Mouse (Mus musculus) olfactory bulb, adult 2 months (tissue): ENCODE data around the gene Btn2a2. TPM values are rescaled to one million over a fixed set of nuclear protein-coding genes. Genes with fewer than 3 reads are reported as not detected.

Experiments
- H3K27ac ChIP-seq: fragments of 200-500 bp; 2 replicates; pipeline ENCODE4 v1.5.1; 2012; ENCODE audit warnings: low read depth, low read length; ENCODE audit not compliant: insufficient read depth
- H3K4me1 ChIP-seq: fragments of 200-500 bp; 2 replicates; pipeline ENCODE4 v1.6.1; 2012; ENCODE audit warnings: low read length; ENCODE audit not compliant: control insufficient read depth, insufficient read depth
- H3K4me3 ChIP-seq: fragments of 200-500 bp; 2 replicates; pipeline ENCODE4 v1.5.1; 2012; ENCODE audit warnings: mild to moderate bottlenecking, low read depth, low read length, moderate library complexity; ENCODE audit not compliant: insufficient read depth
- CTCF ChIP-seq: fragments of 200-500 bp; IDR thresholded peaks from 2 replicates; pipeline ENCODE4 v1.5.1; 2012; ENCODE audit warnings: low read depth, mild to moderate bottlenecking, low read length, moderate library complexity; ENCODE audit not compliant: insufficient read depth
- POLR2A ChIP-seq: fragments of 200-500 bp; IDR thresholded peaks from 2 replicates; pipeline ENCODE4 v1.6.1; 2012; ENCODE audit warnings: mild to moderate bottlenecking, low read depth, low read length, moderate library complexity; ENCODE audit not compliant: insufficient read depth
- WGBS: fragments of 180-500 bp; shearing (Covaris S2); methylation state at CpG from one replicate; pipeline ENCODE4 v1.1.7; 2018; 5-methylcytosine and 5-hydroxymethylcytosine counted together
- polyA plus RNA-seq: library from polyadenylated mRNA; stranded (reverse); fragments of >200 nt; gene quantifications from 2 replicates; pipeline ENCODE4 v1.2.4, GENCODE M21; 2012; ENCODE audit warnings: low replicate concordance; ENCODE audit not compliant: missing spikeins, insufficient read depth, insufficient read length

The Btn2a2 gene
- polyA plus RNA-seq, 1 experiment: not detected

DNA sequence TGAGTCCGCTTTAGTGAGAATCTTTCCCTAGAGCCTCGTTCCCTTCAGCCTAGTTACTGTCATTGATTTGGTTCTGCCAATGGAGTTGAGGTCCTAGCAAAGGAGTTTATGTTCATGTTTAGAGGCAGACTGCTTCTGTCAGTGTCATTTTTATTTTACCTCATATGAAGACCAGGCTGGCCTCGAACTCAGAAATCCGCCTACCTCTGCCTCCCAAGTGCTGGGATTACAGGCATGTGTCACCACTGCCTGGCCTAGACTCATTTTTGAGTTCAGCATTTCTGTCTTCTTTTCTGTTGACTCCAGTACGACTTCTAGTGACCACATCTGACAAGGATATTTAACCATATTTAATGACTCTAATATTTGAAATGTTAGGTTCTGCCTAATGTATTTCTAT is 26.6 kb upstream of the Btn2a2 start:
- peaks cover 2% of the 10 kb centered on the region; the same call in 1 of the 2 replicates for H3K4me1 ChIP-seq
- no peak overlapping the region for H3K27ac ChIP-seq
- H3K4me3 ChIP-seq: no peak overlapping the region
- TF ChIP-seq CTCF (no peak), POLR2A (no peak)
- 85% methylated on average over 5 of the region's 5 CpGs for WGBS

DNA sequence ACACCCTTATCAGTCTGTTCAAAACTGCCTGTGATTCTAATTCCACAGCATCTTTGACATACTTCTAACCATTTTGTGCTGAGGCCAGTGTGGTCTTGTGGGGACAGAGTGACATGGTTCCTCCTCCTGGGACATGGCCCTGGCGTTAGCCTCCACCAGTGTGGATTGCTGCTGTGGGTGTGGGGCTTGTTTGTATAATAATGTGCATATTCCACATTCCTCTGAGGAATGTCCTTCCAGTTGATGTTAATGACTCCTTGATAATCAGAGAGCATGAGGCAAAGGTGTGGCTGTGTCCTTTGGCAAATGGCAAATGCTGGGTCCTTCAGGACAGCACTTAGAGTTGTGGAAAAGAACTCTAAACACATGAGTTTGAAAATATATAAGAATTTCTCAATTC is 24.9 kb upstream of the Btn2a2 start:
- TF ChIP-seq POLR2A (no peak), CTCF (no peak)
- WGBS: 97% methylated on average over 1 of the region's 1 CpGs

DNA sequence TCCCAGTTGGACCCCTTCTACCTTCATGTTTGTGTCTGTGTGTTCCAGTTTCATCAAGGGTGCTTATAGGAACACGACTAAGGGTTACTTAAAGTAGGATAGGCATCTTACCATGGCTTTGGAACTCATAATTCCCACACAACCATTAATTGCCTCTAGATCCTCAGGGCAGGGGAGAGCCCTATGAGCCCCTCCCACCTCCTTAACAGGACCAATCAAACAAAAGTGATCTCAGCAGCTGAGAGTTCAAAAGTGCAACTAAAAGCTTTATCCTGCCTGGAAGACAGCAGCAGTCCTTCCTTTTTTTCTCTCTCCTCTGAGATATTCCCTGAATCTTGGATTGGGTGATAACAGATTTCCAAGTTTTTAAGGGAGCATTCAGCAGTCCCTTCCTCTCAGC is 21.5 kb upstream of the Btn2a2 start:
- Histone ChIP-seq H3K27ac (no peak overlapping the region), H3K4me1 (no peaks in the 10 kb centered on the region), H3K4me3 (no peak overlapping the region)
- 46% methylated on average over 1 of the region's 1 CpGs for WGBS
- TF ChIP-seq CTCF (no peak), POLR2A (no peak)

More for the DNA sequence above, 24.9 kb upstream of the Btn2a2 start:
- Histone ChIP-seq H3K4me1 (peaks cover 2% of the 10 kb centered on the region; the same call in 1 of the 2 replicates), H3K4me3 (no peak overlapping the region), H3K27ac (no peak overlapping the region)

DNA sequence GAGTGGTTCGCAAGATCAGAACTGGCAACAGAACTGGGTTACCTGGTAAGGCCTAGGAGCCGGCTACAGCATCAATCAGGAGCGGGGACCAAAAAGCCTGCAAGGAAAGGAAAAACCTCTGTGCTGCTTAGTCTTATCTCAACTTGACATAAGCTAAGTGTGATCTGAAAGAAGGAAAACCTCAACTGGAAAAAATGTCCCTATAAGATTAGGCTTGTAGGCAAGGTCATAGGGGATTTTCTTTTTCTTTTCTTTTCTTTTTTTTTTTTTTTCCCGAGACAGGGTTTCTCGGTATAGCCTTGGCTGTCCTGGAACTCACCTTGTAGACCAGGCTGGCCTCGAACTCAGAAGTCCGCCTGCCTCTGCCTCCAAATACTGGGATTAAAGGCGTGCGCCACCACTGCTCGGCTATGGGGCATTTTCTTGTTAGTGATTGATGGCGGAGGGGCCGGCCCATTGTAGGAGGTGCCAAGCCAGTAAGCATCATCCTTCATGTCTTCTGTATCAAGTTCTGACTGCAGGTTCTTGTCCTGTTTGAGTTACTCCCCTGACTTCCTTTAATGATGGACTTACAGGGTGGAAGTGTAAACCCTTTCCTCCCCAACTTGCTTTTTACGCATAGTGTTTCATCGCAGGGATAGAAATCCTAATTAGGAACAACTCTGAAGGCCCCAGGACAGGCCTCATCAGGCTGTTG is 18.3 kb upstream of the Btn2a2 start:
- H3K27ac ChIP-seq: no peak overlapping the region
- no peak overlapping the region for H3K4me3 ChIP-seq
- no peak for TF ChIP-seq POLR2A
- no peak for TF ChIP-seq CTCF
- WGBS: 65% methylated on average over 14 of the region's 14 CpGs
- H3K4me1 ChIP-seq: no peaks in the 10 kb centered on the region

DNA sequence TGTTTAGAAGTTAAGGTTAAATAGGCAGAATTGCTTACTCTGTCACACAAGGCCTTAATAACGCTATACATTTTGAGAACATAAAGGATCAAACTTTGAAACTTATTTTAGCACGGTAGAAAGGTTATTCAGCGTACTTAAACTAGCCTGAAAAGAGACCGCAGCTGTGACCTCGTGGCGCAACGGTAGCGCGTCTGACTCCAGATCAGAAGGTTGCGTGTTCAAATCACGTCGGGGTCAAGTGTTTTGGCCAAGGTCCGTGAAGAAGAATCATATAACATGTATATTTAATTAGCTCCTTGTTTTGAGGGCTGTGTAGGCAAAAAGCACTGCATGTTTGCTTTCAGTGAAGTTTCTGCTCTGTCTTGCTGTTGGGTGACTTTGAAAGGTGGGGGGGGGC is 17.7 kb upstream of the Btn2a2 start:
- TF ChIP-seq CTCF: no peak
- TF ChIP-seq POLR2A: no peak
- no peaks in the 10 kb centered on the region for H3K4me1 ChIP-seq
- WGBS: 56% methylated on average over 13 of the region's 13 CpGs
- H3K27ac ChIP-seq: no peak overlapping the region
- H3K4me3 ChIP-seq: no peak overlapping the region

DNA sequence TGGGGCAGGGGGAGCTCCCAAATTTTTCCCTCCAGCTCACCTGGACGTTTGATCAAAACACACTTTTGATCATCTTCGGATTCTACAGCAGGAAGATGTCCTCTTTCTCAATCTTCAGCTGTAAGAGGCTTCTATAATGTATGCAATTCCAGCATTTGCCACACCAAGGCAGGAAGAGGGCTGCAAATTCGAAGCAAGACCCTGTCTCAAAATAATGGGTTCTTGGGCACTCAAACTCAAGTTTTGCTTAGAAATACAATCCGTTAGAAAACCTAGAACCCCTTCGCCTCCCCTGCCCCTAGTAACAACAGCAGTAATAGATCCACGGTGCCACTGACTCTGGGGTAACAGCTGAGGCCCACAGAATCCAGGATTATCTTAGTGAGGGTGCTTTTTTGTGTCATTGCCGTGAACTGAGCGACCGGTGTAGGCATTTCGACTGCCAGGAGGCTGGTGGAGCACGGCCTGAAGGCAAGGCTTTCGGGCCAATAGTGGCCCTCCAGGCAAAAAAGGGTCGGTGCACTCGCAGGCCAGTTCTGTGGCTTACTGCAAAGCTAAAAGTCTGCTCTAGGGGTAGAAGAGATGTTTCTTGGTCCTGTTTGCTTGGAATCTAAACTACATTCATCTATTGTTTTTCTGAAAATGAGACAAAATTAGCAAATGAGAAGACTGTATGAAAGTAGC is 17.1 kb upstream of the Btn2a2 start:
- Histone ChIP-seq H3K27ac (no peak overlapping the region), H3K4me1 (no peaks in the 10 kb centered on the region), H3K4me3 (no peak overlapping the region)
- TF ChIP-seq CTCF (no peak), POLR2A (no peak)
- 49% methylated on average over 14 of the region's 14 CpGs for WGBS

DNA sequence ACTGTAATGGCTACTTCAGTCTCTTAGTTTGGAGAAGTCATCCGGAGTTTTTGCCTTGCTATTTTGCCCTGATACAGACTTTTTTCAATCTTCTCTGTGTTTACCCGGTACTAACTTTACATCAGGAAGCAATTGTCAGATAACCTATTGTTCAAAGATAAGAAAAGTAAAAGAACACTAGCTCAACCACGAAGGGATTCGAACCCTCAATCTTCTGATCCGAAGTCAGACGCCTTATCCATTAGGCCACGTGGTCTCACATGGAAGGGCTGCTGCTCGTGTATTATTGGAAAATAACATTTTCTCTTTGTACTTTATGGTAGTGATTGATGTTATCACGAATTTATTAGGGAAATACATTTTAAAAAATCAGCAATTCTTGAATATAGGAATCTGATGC is 15.1 kb upstream of the Btn2a2 start:
- 10% methylated on average over 9 of the region's 9 CpGs for WGBS
- H3K27ac ChIP-seq: no peak overlapping the region
- H3K4me1 ChIP-seq: no peaks in the 10 kb centered on the region
- no peak for TF ChIP-seq POLR2A
- TF ChIP-seq CTCF: no peak
- H3K4me3 ChIP-seq: no peak overlapping the region

DNA sequence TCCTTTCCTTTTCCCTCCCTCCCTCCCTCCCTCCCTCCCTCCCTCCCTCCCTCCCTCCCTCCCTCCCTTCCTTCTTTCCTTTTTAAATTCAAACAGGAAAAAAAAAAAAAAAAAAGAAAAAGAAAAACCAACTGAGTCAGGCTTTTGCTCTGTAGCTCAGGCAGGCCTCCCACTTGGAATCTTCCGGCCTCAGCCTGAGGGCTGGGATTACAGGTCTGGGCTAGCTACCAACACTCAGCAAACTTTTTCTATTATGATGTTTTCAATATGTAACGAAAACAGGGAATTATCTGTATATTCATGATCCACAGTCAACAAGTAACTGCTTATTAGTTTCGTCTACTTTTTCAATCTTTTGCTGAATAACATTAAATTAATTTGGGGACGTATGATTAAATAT is 14.3 kb upstream of the Btn2a2 start:
- Histone ChIP-seq H3K4me3 (no peak overlapping the region), H3K4me1 (no peaks in the 10 kb centered on the region), H3K27ac (no peak overlapping the region)
- WGBS: 73% methylated on average over 4 of the region's 4 CpGs
- no peak for TF ChIP-seq POLR2A
- TF ChIP-seq CTCF: no peak

DNA sequence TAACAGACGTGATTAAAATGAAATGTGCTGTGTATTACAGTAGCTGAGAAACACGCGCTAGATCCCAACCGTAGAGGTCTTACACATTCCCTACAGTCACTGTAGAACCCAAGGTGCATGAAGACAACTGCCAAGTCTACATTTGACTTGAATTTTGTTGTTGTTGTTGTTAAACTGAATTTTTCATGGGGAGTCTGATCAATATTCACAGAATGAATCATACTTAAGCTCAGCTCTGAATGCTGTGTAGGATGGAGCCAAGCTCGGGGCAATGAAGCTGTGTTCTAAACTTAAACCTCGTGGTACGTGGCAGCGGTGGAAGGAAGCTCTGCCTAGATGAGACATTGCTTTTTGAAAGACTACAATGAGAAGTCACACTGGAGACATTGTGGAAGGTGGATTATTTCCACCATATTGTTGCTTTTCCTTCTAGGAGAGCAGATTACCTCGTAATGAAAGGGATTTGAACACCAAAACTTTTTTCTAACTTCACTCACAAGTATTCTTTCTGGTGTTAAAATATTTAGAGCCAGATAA is 13.4 kb upstream of the Btn2a2 start:
- WGBS: 58% methylated on average over 9 of the region's 9 CpGs
- Histone ChIP-seq H3K4me1 (no peaks in the 10 kb centered on the region), H3K4me3 (no peak overlapping the region), H3K27ac (no peak overlapping the region)
- TF ChIP-seq CTCF: no peak
- no peak for TF ChIP-seq POLR2A
